Mouse (Mus musculus): Measurements from ENCODE around the gene Gp9.

DNA sequence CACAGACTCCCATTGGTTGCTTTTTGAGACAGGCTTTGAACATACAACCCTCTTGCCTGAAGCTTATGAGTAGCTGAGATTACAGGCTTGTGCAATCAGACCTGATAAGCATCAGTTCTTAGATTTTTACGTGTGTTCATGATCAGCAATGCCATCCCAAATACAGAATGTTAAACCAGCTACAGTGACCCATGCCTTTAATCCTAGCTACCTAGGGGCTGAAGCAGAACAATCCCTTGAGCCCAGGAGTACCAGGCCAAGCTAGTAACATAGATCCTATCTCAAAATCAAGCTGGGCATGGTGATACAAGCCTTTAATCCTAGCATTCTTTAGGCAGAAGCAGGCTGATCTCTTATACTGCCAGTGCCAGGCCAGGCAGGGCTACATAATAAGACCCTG, 26.2 kb downstream of the Gp9 start:
- TF ChIP-seq CTCF (IDR thresholded peaks at IDR 0.05; ENCODE audit: low read depth, low read length) (no peak), TAL1 (conservative IDR thresholded peaks at IDR 0.05; ENCODE audit: low read depth, low read length) (no peak), GATA1 (IDR thresholded peaks at IDR 0.05; ENCODE audit: borderline replicate concordance, low read length) (no peak), POLR2AphosphoS5 (IDR thresholded peaks at IDR 0.05; ENCODE audit: insufficient replicate concordance, low read depth, low read length) (no peak), GATA2 (IDR thresholded peaks at IDR 0.05; ENCODE audit: borderline replicate concordance, low read depth, low read length) (no peak)
